Mouse (Mus musculus) ES-E14 (cell line): ENCODE data around the gene H1fx.

Source experiments
- MAFK ChIP-seq: IDR thresholded peaks from 2 replicates; pipeline ENCODE4 v1.6.1; 2014; ENCODE audit warnings: mild to moderate bottlenecking, low read depth, low read length, inconsistent platforms; ENCODE audit not compliant: insufficient read depth
- ZC3H11A ChIP-seq: IDR thresholded peaks from 2 replicates; pipeline ENCODE4 v1.6.1; 2012; ENCODE audit warnings: low read depth, mild to moderate bottlenecking, inconsistent platforms, low read length, borderline replicate concordance

DNA sequence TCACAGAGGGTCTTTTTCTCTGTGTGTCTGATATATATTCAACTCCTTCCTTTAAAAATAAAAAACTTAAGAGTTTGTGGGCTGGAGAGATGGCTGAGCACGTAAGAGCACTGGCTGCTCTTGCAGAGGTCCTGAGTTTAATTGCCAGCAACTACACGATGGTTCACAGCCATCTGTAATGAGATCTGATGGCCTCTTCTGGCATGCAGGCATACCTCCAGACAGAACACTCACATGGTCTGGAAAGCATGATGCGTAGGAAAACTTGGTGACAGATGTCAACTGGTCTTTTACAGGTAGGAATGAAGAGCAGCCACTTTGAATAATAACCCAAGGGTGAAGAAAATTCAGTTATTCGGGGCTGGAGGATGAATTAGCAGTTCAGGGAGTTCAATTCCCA, 36.4 kb upstream of the H1fx start:
- TF ChIP-seq ZC3H11A (no peak), MAFK (no peak)
